Mouse (Mus musculus) stomach, embryonic 15.5 days (tissue): ENCODE results near the gene St3gal4. TPM values are rescaled to one million over a fixed set of nuclear protein-coding genes. Genes with fewer than 3 reads are reported as not detected.

Experiments
- ATAC-seq: fragments of 200-750 bp; cut with Nextera tagmentation; 2 replicates; pipeline ENCODE4 v1.8.0; 2017; ENCODE audit warnings: low read depth, moderate number of reproducible peaks, moderate TSS enrichment; ENCODE audit not compliant: insufficient read depth, low FRiP score
- H3K27ac ChIP-seq: fragments of 300-500 bp; sonication (generic); 2 replicates; pipeline ENCODE4 v1.5.1; 2015; ENCODE audit warnings: mild to moderate bottlenecking, inconsistent platforms
- H3K27me3 ChIP-seq: fragments of 300-500 bp; sonication (generic); replicated peaks from 2 replicates; pipeline ENCODE4 v1.6.1; 2015; ENCODE audit warnings: inconsistent platforms
- H3K36me3 ChIP-seq: fragments of 300-500 bp; sonication (generic); 2 replicates; pipeline ENCODE4 v1.6.1; 2015; ENCODE audit warnings: inconsistent platforms
- H3K4me1 ChIP-seq: fragments of 300-500 bp; sonication (generic); 2 replicates; pipeline ENCODE4 v1.6.1; 2015; ENCODE audit warnings: inconsistent platforms
- H3K4me2 ChIP-seq: fragments of 300-500 bp; sonication (generic); 2 replicates; pipeline ENCODE4 v1.6.1; 2015; ENCODE audit warnings: mild to moderate bottlenecking, inconsistent platforms
- H3K4me3 ChIP-seq: fragments of 300-500 bp; sonication (generic); replicated peaks from 2 replicates; pipeline ENCODE4 v1.5.1; 2015; ENCODE audit warnings: inconsistent platforms
- H3K9ac ChIP-seq: fragments of 300-500 bp; sonication (generic); 2 replicates; pipeline ENCODE4 v1.6.1; 2015; ENCODE audit warnings: inconsistent platforms
- H3K9me3 ChIP-seq: fragments of 300-500 bp; sonication (generic); 2 replicates; pipeline ENCODE4 v1.6.1; 2016; ENCODE audit warnings: inconsistent platforms
- WGBS: fragments of 180-500 bp; shearing (Covaris S2); methylation state at CpG from one replicate; pipeline ENCODE4 v1.1.7; 2015; 5-methylcytosine and 5-hydroxymethylcytosine counted together
- polyA plus RNA-seq: library from polyadenylated mRNA; unstranded; fragments of >200 nt; fragmentation: Nextera tagmentation; extraction: Ambion mirVana; gene quantifications from 2 replicates; pipeline ENCODE4 v1.2.1, GENCODE M21; 2015

The St3gal4 gene
- polyA plus RNA-seq, 1 experiment from 2014 or later, result 45.7 TPM

GRCm38 (mm10) chr9:35035074-35035473, 84.0 kb downstream of the St3gal4 start:
- no peaks in the 10 kb centered on the region for H3K9me3 ChIP-seq
- no peak overlapping the region for H3K4me3 ChIP-seq
- peaks cover 14% of the 10 kb centered on the region; the same call in 1 of the 2 replicates for H3K4me1 ChIP-seq
- 43% methylated on average over 14 of the region's 14 CpGs for WGBS
- H3K36me3 ChIP-seq, result no peaks in the 10 kb centered on the region
- no peaks in the 10 kb centered on the region for H3K27me3 ChIP-seq
- ATAC-seq, result no peak
- no peak overlapping the region for H3K9ac ChIP-seq
- H3K4me2 ChIP-seq, result no peak overlapping the region
- no peak overlapping the region for H3K27ac ChIP-seq

GRCm38 (mm10) chr9:35032457-35032856, 86.6 kb downstream of the St3gal4 start:
- Histone ChIP-seq H3K4me3 (no peak overlapping the region), H3K4me1 (peaks cover 6% of the 10 kb centered on the region; the same call in 1 of the 2 replicates), H3K27me3 (no peaks in the 10 kb centered on the region), H3K27ac (no peak overlapping the region), H3K4me2 (no peak overlapping the region), H3K9ac (no peak overlapping the region), H3K9me3 (no peaks in the 10 kb centered on the region), H3K36me3 (no peaks in the 10 kb centered on the region)
- ATAC-seq, result no peak
- WGBS, result 76% methylated on average over 6 of the region's 6 CpGs

- Histone ChIP-seq H3K9me3 (no peaks in the 10 kb centered on the region), H3K27me3 (no peaks in the 10 kb centered on the region), H3K4me3 (no peak overlapping the region), H3K9ac (no peak overlapping the region), H3K27ac (no peak overlapping the region), H3K4me2 (no peak overlapping the region), H3K36me3 (no peaks in the 10 kb centered on the region), H3K4me1 (peaks cover 6% of the 10 kb centered on the region; the same call in 1 of the 2 replicates)
- 61% methylated on average over 5 of the region's 5 CpGs for WGBS
- ATAC-seq, result no peak
These were observed 88.2 kb downstream of the St3gal4 start for GRCm38 (mm10) chr9:35030823-35031222.

- Histone ChIP-seq H3K4me2 (no peak overlapping the region), H3K27me3 (no peaks in the 10 kb centered on the region), H3K4me3 (no peak overlapping the region), H3K4me1 (0 out of 2 replicates have a peak, but pooled peaks cover 6% of the 10 kb centered on the region), H3K9ac (no peak overlapping the region), H3K27ac (no peak overlapping the region), H3K9me3 (no peaks in the 10 kb centered on the region), H3K36me3 (no peaks in the 10 kb centered on the region)
- 79% methylated on average over 6 of the region's 6 CpGs for WGBS
- ATAC-seq, result no peak
These were observed 91.6 kb downstream of the St3gal4 start for GRCm38 (mm10) chr9:35027382-35027997.

- H3K4me2 ChIP-seq, result no peak overlapping the region
- H3K9me3 ChIP-seq, result no peaks in the 10 kb centered on the region
- H3K4me3 ChIP-seq, result no peak overlapping the region
- H3K9ac ChIP-seq, result no peak overlapping the region
- no peak overlapping the region for H3K27ac ChIP-seq
- H3K4me1 ChIP-seq, result 0 out of 2 replicates have a peak, but pooled peaks cover 6% of the 10 kb centered on the region
- no peaks in the 10 kb centered on the region for H3K27me3 ChIP-seq
- H3K36me3 ChIP-seq, result no peaks in the 10 kb centered on the region
- ATAC-seq, result no peak
- 59% methylated on average over 6 of the region's 6 CpGs for WGBS
These were observed 92.2 kb downstream of the St3gal4 start for GRCm38 (mm10) chr9:35026897-35027311.

GRCm38 (mm10) chr9:35026311-35026710, 92.8 kb downstream of the St3gal4 start:
- 81% methylated on average over 6 of the region's 6 CpGs for WGBS
- Histone ChIP-seq H3K4me2 (no peak overlapping the region), H3K4me1 (0 out of 2 replicates have a peak, but pooled peaks cover 6% of the 10 kb centered on the region), H3K27me3 (no peaks in the 10 kb centered on the region), H3K9ac (no peak overlapping the region), H3K9me3 (no peaks in the 10 kb centered on the region), H3K36me3 (no peaks in the 10 kb centered on the region), H3K4me3 (no peak overlapping the region), H3K27ac (no peak overlapping the region)
- no peak for ATAC-seq

GRCm38 (mm10) chr9:35024591-35025496, 94.2 kb downstream of the St3gal4 start:
- Histone ChIP-seq H3K9me3 (no peaks in the 10 kb centered on the region), H3K4me2 (peak overlapping the region; percentile 54), H3K9ac (no peak overlapping the region), H3K4me1 (0 out of 2 replicates have a peak, but pooled peaks cover 6% of the 10 kb centered on the region), H3K36me3 (no peaks in the 10 kb centered on the region), H3K27me3 (no peaks in the 10 kb centered on the region), H3K4me3 (peak overlapping the region; percentile 27), H3K27ac (no peak overlapping the region)
- ATAC-seq, result no peak
- WGBS, result 8% methylated on average over 24 of the region's 25 CpGs

GRCm38 (mm10) chr9:35021744-35022143, 97.3 kb downstream of the St3gal4 start:
- no peak for ATAC-seq

GRCm38 (mm10) chr9:35020015-35020653, 98.9 kb downstream of the St3gal4 start:
- Histone ChIP-seq H3K27ac (no peak overlapping the region), H3K4me2 (no peak overlapping the region), H3K9me3 (no peaks in the 10 kb centered on the region), H3K27me3 (0 out of 2 replicates have a peak, but pooled peaks cover 5% of the 10 kb centered on the region), H3K9ac (no peak overlapping the region), H3K4me3 (no peak overlapping the region), H3K36me3 (no peaks in the 10 kb centered on the region), H3K4me1 (peaks cover 16% of the 10 kb centered on the region)
- no peak for ATAC-seq
- WGBS, result 50% methylated on average over 11 of the region's 11 CpGs

More at GRCm38 (mm10) chr9:35021744-35022143, 97.3 kb downstream of the St3gal4 start:
- Histone ChIP-seq H3K27ac (no peak overlapping the region), H3K4me1 (peaks cover 16% of the 10 kb centered on the region), H3K36me3 (no peaks in the 10 kb centered on the region), H3K9ac (no peak overlapping the region), H3K4me2 (no peak overlapping the region), H3K27me3 (0 out of 2 replicates have a peak, but pooled peaks cover 5% of the 10 kb centered on the region), H3K4me3 (no peak overlapping the region), H3K9me3 (no peaks in the 10 kb centered on the region)
- 90% methylated on average over 1 of the region's 1 CpGs for WGBS

GRCm38 (mm10) chr9:35019372-35019771, 99.7 kb downstream of the St3gal4 start:
- ATAC-seq, result no peak
- WGBS, result 9% methylated on average over 3 of the region's 3 CpGs

GRCm38 (mm10) chr9:35018056-35018455, 101.0 kb downstream of the St3gal4 start:
- Histone ChIP-seq H3K9me3 (no peaks in the 10 kb centered on the region), H3K36me3 (no peaks in the 10 kb centered on the region), H3K4me2 (peak overlapping the region; percentile 37; the same call in 1 of the 2 replicates), H3K27ac (no peak overlapping the region), H3K4me3 (no peak overlapping the region), H3K9ac (no peak overlapping the region), H3K4me1 (peaks cover 10% of the 10 kb centered on the region), H3K27me3 (0 out of 2 replicates have a peak, but pooled peaks cover 5% of the 10 kb centered on the region)
- WGBS, result 25% methylated on average over 5 of the region's 5 CpGs
- no peak; the same call in 1 of the 2 replicates for ATAC-seq

More at GRCm38 (mm10) chr9:35019372-35019771, 99.7 kb downstream of the St3gal4 start:
- no peak overlapping the region for H3K27ac ChIP-seq
- H3K9me3 ChIP-seq, result no peaks in the 10 kb centered on the region
- no peak overlapping the region for H3K4me2 ChIP-seq
- H3K9ac ChIP-seq, result no peak overlapping the region
- 0 out of 2 replicates have a peak, but pooled peaks cover 5% of the 10 kb centered on the region for H3K27me3 ChIP-seq
- no peak overlapping the region for H3K4me3 ChIP-seq
- H3K36me3 ChIP-seq, result no peaks in the 10 kb centered on the region
- H3K4me1 ChIP-seq, result peaks cover 10% of the 10 kb centered on the region
